Mouse (Mus musculus): ENCODE results near the gene Triobp.

DNA sequence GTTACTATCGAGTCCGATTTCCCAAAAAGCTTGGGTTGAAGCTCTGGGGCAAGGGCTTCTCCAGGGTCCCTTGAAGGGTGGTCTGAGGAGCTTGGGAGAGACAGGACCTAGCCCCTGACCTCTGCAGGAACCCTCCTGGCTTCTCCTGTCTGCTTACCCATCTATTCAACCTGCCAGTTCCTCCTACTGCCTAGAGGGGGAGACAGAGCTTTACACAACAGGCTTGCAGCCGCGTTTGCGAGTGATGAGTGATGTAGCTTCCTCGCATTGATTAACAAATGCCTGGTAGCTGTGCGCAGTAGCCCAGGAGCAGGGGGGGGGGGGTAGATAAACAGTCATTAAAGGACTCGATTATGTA lies 31.9 kb upstream of the Triobp start:
- TF ChIP-seq POLR2A (IDR thresholded peaks at IDR 0.05; ENCODE audit: borderline replicate concordance, control insufficient read depth, low read depth, low read length) (no peak), CTCF (IDR thresholded peaks at IDR 0.05; ENCODE audit: control insufficient read depth, insufficient read depth, low read length) (peak; percentile 96)
